Comparison of ENCODE assay signal across 7 mouse cellular contexts in the genomic region with DNA sequence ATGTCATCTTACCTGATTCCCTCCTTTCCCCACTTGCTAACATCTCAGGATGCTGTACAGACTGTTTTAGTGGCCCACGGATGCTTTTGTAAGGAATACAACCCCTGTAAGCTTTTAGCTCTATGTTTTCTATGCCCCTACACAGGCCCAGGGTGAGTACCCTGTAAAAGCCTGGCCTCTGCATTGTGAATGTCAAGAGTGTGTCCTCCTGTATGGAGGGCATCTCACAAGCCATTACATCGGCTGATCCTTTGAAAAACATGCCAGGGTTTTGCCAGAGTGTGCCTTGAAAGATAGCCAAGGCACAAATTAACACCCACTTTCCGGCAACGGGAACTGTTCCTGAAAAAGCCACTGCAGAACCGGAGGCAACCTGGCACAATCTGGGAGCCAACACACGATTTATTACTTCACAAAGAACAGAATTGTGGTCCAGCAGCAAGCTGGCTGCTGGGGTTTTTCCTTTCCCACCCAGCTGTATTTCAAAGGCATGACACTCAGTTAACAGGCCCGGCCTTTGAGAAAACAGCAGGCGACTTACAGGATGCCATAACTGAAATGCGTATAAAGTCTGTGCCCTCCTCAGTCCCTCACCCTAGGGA.
DNase-seq lines count a peak whose midpoint lies in the region; ATAC-seq and TF ChIP-seq lines count a peak whose summit lies in the region.
"Not testable (repeated sequence)": the region's sequence is repeated elsewhere in the genome, so short reads cannot be mapped to it uniquely, and the experiment has no call there.

No protein-coding gene starts in this region.

- not testable (repeated sequence) for H3K9me3 ChIP-seq in forebrain, postnatal 0 days (ENCODE audit: low read length); limb, embryonic 12.5 days; neural tube, embryonic 15.5 days (replicated peaks)

- not testable (repeated sequence) for H3K36me3 ChIP-seq in forebrain, postnatal 0 days (ENCODE audit: insufficient read depth); limb, embryonic 12.5 days; neural tube, embryonic 15.5 days

- not testable (repeated sequence) for H3K9ac ChIP-seq in forebrain, postnatal 0 days; limb, embryonic 12.5 days (replicated peaks); neural tube, embryonic 15.5 days (replicated peaks)

- peak; percentile 12 to 13 for DNase-seq in cerebellum, adult 18-20 months
- DNase-seq in embryo, embryonic 11 days = peak; percentile 34
- DNase-seq in forebrain, postnatal 0 days = peak; percentile 60
- peak; percentile 41 to 58 for DNase-seq in kidney, adult 8-10 months
- peak; percentile 73 for DNase-seq in layer of hippocampus, adult 9-11 months

- 0 out of 2 replicates have a peak overlapping the region, but pooled peaks have one; percentile 21 for H3K27ac ChIP-seq in forebrain, postnatal 0 days (ENCODE audit: low read depth, low read length)
- H3K27ac ChIP-seq in limb, embryonic 12.5 days = peak overlapping the region; percentile 80
- H3K27ac ChIP-seq in neural tube, embryonic 15.5 days (replicated peaks) = peak overlapping the region; percentile 64

- WGBS in forebrain, postnatal 0 days = 31% methylated on average over 9 of the region's 9 CpGs
- 22% methylated on average over 9 of the region's 9 CpGs for WGBS in limb, embryonic 12.5 days
- 23% methylated on average over 9 of the region's 9 CpGs for WGBS in neural tube, embryonic 15.5 days

- H3K27me3 ChIP-seq in forebrain, postnatal 0 days (ENCODE audit: insufficient read depth, low read length); limb, embryonic 12.5 days; neural tube, embryonic 15.5 days (replicated peaks): not testable (repeated sequence)

- not testable (repeated sequence) for TF ChIP-seq CTCF in forebrain, postnatal 0 days (IDR thresholded peaks at IDR 0.05; ENCODE audit: low read depth)

- H3K4me3 ChIP-seq in forebrain, postnatal 0 days (ENCODE audit: low read depth, low read length); limb, embryonic 12.5 days (replicated peaks); neural tube, embryonic 15.5 days (replicated peaks): not testable (repeated sequence)

- ATAC-seq in forebrain, postnatal 0 days = peak; percentile 32; the same call in 1 of the 2 replicates
- ATAC-seq in limb, embryonic 12.5 days (ENCODE audit: insufficient number of reproducible peaks, insufficient read depth, low FRiP score, low TSS enrichment, low read depth) = 0 out of 2 replicates have a peak, but pooled peaks have one; percentile 31
- ATAC-seq in neural tube, embryonic 15.5 days (ENCODE audit: low FRiP score) = peak; percentile 47; the same call in 1 of the 2 replicates

- H3K4me1 ChIP-seq in forebrain, postnatal 0 days (ENCODE audit: insufficient read depth); neural tube, embryonic 15.5 days: not testable (repeated sequence)
- H3K4me1 ChIP-seq in limb, embryonic 12.5 days (replicated peaks) = peaks cover 23% of the 10 kb centered on the region

- H3K4me2 ChIP-seq in forebrain, postnatal 0 days (ENCODE audit: low read depth); limb, embryonic 12.5 days; neural tube, embryonic 15.5 days: not testable (repeated sequence)

Comparison
In these comparisons a context has a peak if more than half of its experiments do, and no peak if none do; other contexts are left out.
1. DNase-seq: peak in every context shown above with its lines; median percentile 73 in layer of hippocampus, adult 9-11 months; 60 in forebrain, postnatal 0 days; 50 in kidney, adult 8-10 months; 34 in embryo, embryonic 11 days; 12 in cerebellum, adult 18-20 months.
2. H3K27ac ChIP-seq: peak in every context shown above with its lines; median percentile 80 in limb, embryonic 12.5 days; 64 in neural tube, embryonic 15.5 days; 21 in forebrain, postnatal 0 days.